Mouse (Mus musculus) small intestine, adult 2 months (tissue): ENCODE results near the gene Hoxa9.

Experiments
- CTCF ChIP-seq: fragments of 200-500 bp; IDR thresholded peaks from 2 replicates; pipeline ENCODE4 v1.5.1; 2012; ENCODE audit warnings: low read depth, mild to moderate bottlenecking, control low read depth, inconsistent platforms, low read length, moderate library complexity, mixed read lengths; ENCODE audit not compliant: insufficient replicate concordance, insufficient read length; ENCODE audit errors: extremely low read depth
- POLR2A ChIP-seq: fragments of 200-500 bp; IDR thresholded peaks from 2 replicates; pipeline ENCODE4 v1.6.1; 2012; ENCODE audit warnings: low read depth, mild to moderate bottlenecking, control low read depth, inconsistent platforms, low read length, moderate library complexity

DNA sequence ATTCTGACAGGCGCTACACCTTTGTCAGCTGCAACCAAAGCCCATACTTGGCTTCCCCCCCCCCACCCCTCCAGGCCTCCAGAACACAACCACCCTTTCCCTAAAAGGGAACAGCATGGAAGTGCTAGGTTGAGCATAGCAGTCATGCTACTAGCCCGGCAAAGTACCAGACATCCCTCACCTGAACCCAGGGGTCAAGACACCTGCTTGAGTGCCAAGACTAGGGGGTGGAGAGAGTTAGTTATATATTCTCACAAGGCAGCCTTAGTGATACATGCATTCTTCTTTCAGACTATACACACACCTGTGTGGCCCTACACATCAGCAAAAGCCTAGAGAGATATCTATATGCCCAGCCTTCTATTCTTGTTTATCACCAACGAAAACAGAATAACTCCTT lies 45.1 kb downstream of the Hoxa9 start:
- no peak for TF ChIP-seq POLR2A
- no peak for TF ChIP-seq CTCF
